Mouse (Mus musculus) lung, embryonic 15.5 days (tissue): Measurements from ENCODE around the gene Eif4a3. TPM values are rescaled to one million over a fixed set of nuclear protein-coding genes. Genes with fewer than 3 reads are reported as not detected.
"Not testable (repeated sequence)": the region's sequence is repeated elsewhere in the genome, so short reads cannot be mapped to it uniquely, and the experiment has no call there.

Experiments
- ATAC-seq: fragments of 200-750 bp; cut with Nextera tagmentation; 2 replicates; pipeline ENCODE4 v1.8.0; 2017; ENCODE audit warnings: moderate number of reproducible peaks, borderline replicate concordance; ENCODE audit not compliant: low FRiP score, low TSS enrichment; ENCODE audit errors: extremely low read depth
- H3K27ac ChIP-seq: fragments of 300-500 bp; sonication (generic); 2 replicates; pipeline ENCODE4 v1.5.1; 2015; ENCODE audit warnings: moderate library complexity, mild to moderate bottlenecking, inconsistent platforms
- H3K27me3 ChIP-seq: fragments of 300-500 bp; sonication (generic); 2 replicates; pipeline ENCODE4 v1.6.1; 2015; ENCODE audit warnings: inconsistent platforms
- H3K36me3 ChIP-seq: fragments of 300-500 bp; sonication (generic); 2 replicates; pipeline ENCODE4 v1.6.1; 2015; ENCODE audit warnings: inconsistent platforms
- H3K4me1 ChIP-seq: fragments of 300-500 bp; sonication (generic); 2 replicates; pipeline ENCODE4 v1.6.1; 2015; ENCODE audit warnings: inconsistent platforms
- H3K4me2 ChIP-seq: fragments of 300-500 bp; sonication (generic); 2 replicates; pipeline ENCODE4 v1.6.1; 2015; ENCODE audit warnings: inconsistent platforms, mild to moderate bottlenecking, moderate library complexity
- H3K4me3 ChIP-seq: fragments of 300-500 bp; sonication (generic); 2 replicates; pipeline ENCODE4 v1.5.1; 2015; ENCODE audit warnings: mild to moderate bottlenecking, inconsistent platforms
- H3K9ac ChIP-seq: fragments of 300-500 bp; sonication (generic); 2 replicates; pipeline ENCODE4 v1.6.1; 2015; ENCODE audit warnings: inconsistent platforms
- H3K9me3 ChIP-seq: fragments of 300-500 bp; sonication (generic); 2 replicates; pipeline ENCODE4 v1.6.1; 2016; ENCODE audit warnings: inconsistent platforms
- WGBS: fragments of 180-500 bp; shearing (Covaris S2); methylation state at CpG from one replicate; pipeline ENCODE4 v1.1.7; 2015; 5-methylcytosine and 5-hydroxymethylcytosine counted together
- polyA plus RNA-seq: library from polyadenylated mRNA; unstranded; fragments of >200 nt; fragmentation: Nextera tagmentation; extraction: Ambion mirVana; gene quantifications from 2 replicates; pipeline ENCODE4 v1.2.1, GENCODE M21; 2015

The Eif4a3 gene
- polyA plus RNA-seq, 1 experiment from 2014 or later = 369 TPM

GRCm38 (mm10) chr11:119259977-119260376, 39.9 kb downstream of the Eif4a3 start:
- 87% methylated on average over 8 of the region's 8 CpGs for WGBS

GRCm38 (mm10) chr11:119258572-119259322, 41.1 kb downstream of the Eif4a3 start:
- no peaks in the 10 kb centered on the region for H3K36me3 ChIP-seq
- H3K4me1 ChIP-seq = peaks cover 9% of the 10 kb centered on the region; the same call in 1 of the 2 replicates
- no peaks in the 10 kb centered on the region for H3K9me3 ChIP-seq
- H3K9ac ChIP-seq = peak overlapping the region; percentile 14; the same call in 1 of the 2 replicates
- ATAC-seq = peak; percentile 73
- WGBS = 55% methylated on average over 23 of the region's 23 CpGs
- 0 out of 2 replicates have a peak overlapping the region, but pooled peaks have one; percentile 23 for H3K27ac ChIP-seq
- no peaks in the 10 kb centered on the region for H3K27me3 ChIP-seq
- H3K4me2 ChIP-seq = peak overlapping the region; percentile 54
- H3K4me3 ChIP-seq = peak overlapping the region; percentile 26

More at GRCm38 (mm10) chr11:119259977-119260376, 39.9 kb downstream of the Eif4a3 start:
- no peak overlapping the region for H3K27ac ChIP-seq
- H3K4me2 ChIP-seq = no peak overlapping the region
- no peaks in the 10 kb centered on the region for H3K27me3 ChIP-seq
- H3K4me1 ChIP-seq = peaks cover 9% of the 10 kb centered on the region; the same call in 1 of the 2 replicates
- H3K9me3 ChIP-seq = no peaks in the 10 kb centered on the region
- no peak for ATAC-seq
- no peak overlapping the region for H3K4me3 ChIP-seq
- H3K9ac ChIP-seq = no peak overlapping the region
- H3K36me3 ChIP-seq = no peaks in the 10 kb centered on the region

GRCm38 (mm10) chr11:119258216-119258571, 41.7 kb downstream of the Eif4a3 start:
- WGBS = 58% methylated on average over 9 of the region's 9 CpGs
- Histone ChIP-seq H3K36me3 (no peaks in the 10 kb centered on the region), H3K4me3 (peak overlapping the region; percentile 26), H3K9me3 (no peaks in the 10 kb centered on the region), H3K4me2 (peak overlapping the region; percentile 54), H3K27ac (0 out of 2 replicates have a peak overlapping the region, but pooled peaks have one; percentile 23), H3K4me1 (peaks cover 9% of the 10 kb centered on the region; the same call in 1 of the 2 replicates), H3K27me3 (no peaks in the 10 kb centered on the region), H3K9ac (no peak overlapping the region)
- no peak for ATAC-seq

GRCm38 (mm10) chr11:119256557-119256956, 43.3 kb downstream of the Eif4a3 start:
- not testable (repeated sequence) for H3K27ac ChIP-seq, H3K4me3 ChIP-seq, H3K9me3 ChIP-seq, H3K9ac ChIP-seq, H3K27me3 ChIP-seq, ATAC-seq, H3K4me2 ChIP-seq, H3K36me3 ChIP-seq
- 59% methylated on average over 5 of the region's 5 CpGs for WGBS
- peaks cover 15% of the 10 kb centered on the region for H3K4me1 ChIP-seq

DNA sequence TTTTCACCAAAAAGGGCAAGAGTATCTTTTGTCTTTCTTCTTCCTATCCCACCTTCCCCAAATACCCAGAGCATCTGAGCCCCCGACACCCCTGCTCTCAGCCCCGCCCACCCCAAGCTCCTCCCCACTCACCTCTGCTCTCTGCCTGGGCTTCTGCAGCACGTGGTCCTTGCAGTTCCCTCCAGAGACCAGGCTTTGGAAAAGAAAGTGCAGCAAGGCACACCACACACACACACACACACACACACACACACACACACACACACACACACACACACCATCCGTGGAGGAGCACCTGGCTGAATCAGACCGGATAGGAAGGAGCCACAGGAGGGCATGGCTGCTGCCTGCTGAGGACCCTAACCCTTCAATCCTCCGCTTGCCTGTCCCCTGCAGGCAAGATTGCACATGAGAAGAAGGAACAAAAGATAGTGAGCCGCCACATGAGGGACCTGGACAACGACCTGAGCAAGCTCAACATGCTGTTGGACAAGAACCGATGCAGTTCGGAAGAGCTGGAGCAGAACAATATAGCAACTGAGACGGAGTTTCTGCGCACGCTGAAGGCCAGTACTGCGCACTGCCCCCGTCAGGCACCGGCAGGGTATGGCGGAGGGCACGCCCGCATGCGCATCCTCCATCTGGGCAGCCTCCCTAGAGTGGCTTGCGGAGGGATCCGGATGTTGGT, 46.9 kb downstream of the Eif4a3 start:
- H3K4me1 ChIP-seq = peaks cover 10% of the 10 kb centered on the region; the same call in 1 of the 2 replicates
- no peak overlapping the region for H3K9ac ChIP-seq
- no peak overlapping the region for H3K27ac ChIP-seq
- H3K4me2 ChIP-seq = peak overlapping the region; percentile 51
- H3K4me3 ChIP-seq = no peak overlapping the region
- H3K36me3 ChIP-seq = no peaks in the 10 kb centered on the region
- H3K27me3 ChIP-seq = peaks cover 8% of the 10 kb centered on the region; the same call in 1 of the 2 replicates
- peak; percentile 66 for ATAC-seq
- WGBS = 7% methylated on average over 22 of the region's 22 CpGs
- no peaks in the 10 kb centered on the region for H3K9me3 ChIP-seq

- Histone ChIP-seq H3K4me2 (no peak overlapping the region), H3K27me3 (peaks cover 8% of the 10 kb centered on the region; the same call in 1 of the 2 replicates), H3K4me3 (no peak overlapping the region), H3K9me3 (no peaks in the 10 kb centered on the region), H3K27ac (no peak overlapping the region), H3K9ac (no peak overlapping the region), H3K36me3 (no peaks in the 10 kb centered on the region), H3K4me1 (peaks cover 10% of the 10 kb centered on the region; the same call in 1 of the 2 replicates)
- no peak for ATAC-seq
- WGBS = 40% methylated on average over 17 of the region's 17 CpGs
Measured at GRCm38 (mm10) chr11:119250998-119251397, 48.9 kb downstream of the Eif4a3 start.

DNA sequence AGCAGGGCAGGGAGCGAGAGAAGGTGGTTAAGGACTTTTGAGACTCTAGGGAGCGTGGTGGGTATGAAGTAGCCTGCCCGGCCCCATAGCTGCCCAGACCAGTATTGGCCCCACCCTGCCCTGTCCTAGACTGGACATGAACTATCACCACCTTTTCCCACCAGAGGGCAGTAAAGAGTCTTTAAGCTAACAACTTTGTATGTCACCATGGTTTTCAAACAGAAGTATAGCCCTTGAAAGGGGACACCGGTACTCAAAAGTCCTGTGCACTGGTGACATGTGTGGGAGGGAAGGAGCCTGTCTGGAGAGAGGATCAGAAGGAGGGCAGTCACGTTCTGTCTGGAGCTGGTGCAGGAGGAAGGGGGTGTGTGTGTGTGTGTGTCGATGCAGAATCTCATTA, 50.9 kb downstream of the Eif4a3 start:
- no peak overlapping the region for H3K4me2 ChIP-seq
- H3K4me1 ChIP-seq = peaks cover 10% of the 10 kb centered on the region; the same call in 1 of the 2 replicates
- H3K27ac ChIP-seq = no peak overlapping the region
- WGBS = 21% methylated on average over 6 of the region's 6 CpGs
- no peaks in the 10 kb centered on the region for H3K9me3 ChIP-seq
- ATAC-seq = peak; percentile 74
- no peaks in the 10 kb centered on the region for H3K36me3 ChIP-seq
- H3K27me3 ChIP-seq = peaks cover 8% of the 10 kb centered on the region; the same call in 1 of the 2 replicates
- H3K9ac ChIP-seq = no peak overlapping the region
- no peak overlapping the region for H3K4me3 ChIP-seq

DNA sequence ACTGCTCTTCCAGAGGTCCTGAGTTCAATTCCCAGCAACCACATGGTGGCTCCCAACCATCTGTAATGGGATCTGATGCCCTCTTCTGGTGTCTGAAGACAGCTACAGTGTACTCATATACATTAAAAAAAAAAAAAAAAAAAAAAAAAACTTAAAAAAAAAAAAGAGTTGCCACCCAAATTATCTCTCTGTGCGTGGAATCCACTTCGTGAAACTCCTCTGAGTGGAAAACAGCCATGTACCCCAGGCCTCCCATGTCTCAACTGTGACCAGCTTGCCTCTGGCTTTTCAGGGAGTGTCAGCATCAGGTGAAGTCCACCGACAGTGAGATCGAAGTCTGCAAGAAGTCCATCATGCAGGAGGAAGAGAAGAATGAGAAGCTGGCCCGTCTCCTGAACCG, 54.3 kb downstream of the Eif4a3 start:
- not testable (repeated sequence) for H3K4me3 ChIP-seq, H3K4me1 ChIP-seq, ATAC-seq, H3K27me3 ChIP-seq, H3K4me2 ChIP-seq, H3K9me3 ChIP-seq, H3K36me3 ChIP-seq, H3K9ac ChIP-seq, H3K27ac ChIP-seq
- WGBS = 96% methylated on average over 6 of the region's 6 CpGs

GRCm38 (mm10) chr11:119239480-119239879, 60.4 kb downstream of the Eif4a3 start:
- Histone ChIP-seq H3K9me3 (no peaks in the 10 kb centered on the region), H3K27ac (no peak overlapping the region), H3K4me3 (no peak overlapping the region), H3K9ac (no peak overlapping the region), H3K4me2 (no peak overlapping the region), H3K27me3 (peaks cover 3% of the 10 kb centered on the region; the same call in 1 of the 2 replicates), H3K36me3 (no peaks in the 10 kb centered on the region), H3K4me1 (peaks cover 20% of the 10 kb centered on the region)
- ATAC-seq = no peak
- 84% methylated on average over 12 of the region's 12 CpGs for WGBS

Other genes starting within 250 kb of the Eif4a3 start
- 13.3 and 14.1 TPM in 2 replicates for gene Cbx4, start 213.9 kb downstream of the Eif4a3 start, polyA plus RNA-seq
- gene Tbc1d16, start 71.6 kb downstream of the Eif4a3 start, polyA plus RNA-seq = 19.9 and 20.9 TPM in 2 replicates
- gene Ccdc40, start 71.5 kb downstream of the Eif4a3 start, polyA plus RNA-seq = 4.9 and 5.7 TPM in 2 replicates
- gene Gaa, start 32.2 kb downstream of the Eif4a3 start, polyA plus RNA-seq = 61.5 and 66.1 TPM in 2 replicates
- gene Card14, start 7.7 kb upstream of the Eif4a3 start, polyA plus RNA-seq = 0.05 and 0.09 TPM in 2 replicates
- 7.6 and 8.7 TPM in 2 replicates for gene Sgsh, start 55.4 kb upstream of the Eif4a3 start, polyA plus RNA-seq
- 9.5 and 12.3 TPM in 2 replicates for gene Slc26a11, start 55.5 kb upstream of the Eif4a3 start, polyA plus RNA-seq
- gene Rnf213, start 93.0 kb upstream of the Eif4a3 start, polyA plus RNA-seq = 7.0 and 7.6 TPM in 2 replicates
- 17.2 and 17.4 TPM in 2 replicates for gene Endov, start 191.3 kb upstream of the Eif4a3 start, polyA plus RNA-seq
- gene Nptx1, start 247.7 kb upstream of the Eif4a3 start, polyA plus RNA-seq = 1.7 TPM in 2 replicates